Mouse (Mus musculus): ENCODE results near the gene Prm3.

Gene Prm3

GRCm38 (mm10) chr16:10788866-10789265, 1.8 kb downstream of the Prm3 start:
- no peak for DNase-seq

GRCm38 (mm10) chr16:10788271-10788670, 2.4 kb downstream of the Prm3 start, which contains the start of gene Tnp2:
Tnp2 (minus strand) TSS chr16:10788660.
- no peak for DNase-seq

GRCm38 (mm10) chr16:10787548-10788058, 3.1 kb downstream of the Prm3 start:
- DNase-seq, result no peak

GRCm38 (mm10) chr16:10786782-10787547, 3.7 kb downstream of the Prm3 start:
- no peak for DNase-seq

- peak; percentile 79 for DNase-seq
Observed at GRCm38 (mm10) chr16:10786288-10786687, 4.4 kb downstream of the Prm3 start.

GRCm38 (mm10) chr16:10785371-10786231, 5.1 kb downstream of the Prm3 start, which contains the start of gene Socs1:
Socs1 (minus strand) TSS chr16:10785536.
- DNase-seq, result peak; percentile 64

- peak; percentile 85 for DNase-seq
Observed at GRCm38 (mm10) chr16:10784793-10785370, 5.8 kb downstream of the Prm3 start.

GRCm38 (mm10) chr16:10783883-10784792, 6.6 kb downstream of the Prm3 start:
- peak; percentile 30 for DNase-seq

- no peak for DNase-seq
Observed at GRCm38 (mm10) chr16:10783451-10783850, 7.3 kb downstream of the Prm3 start.

GRCm38 (mm10) chr16:10783152-10783434, 7.6 kb downstream of the Prm3 start:
- DNase-seq, result no peak

- DNase-seq, result no peak
Observed at GRCm38 (mm10) chr16:10782377-10783151, 8.2 kb downstream of the Prm3 start.

- no peak for DNase-seq
Observed at GRCm38 (mm10) chr16:10781862-10782371, 8.8 kb downstream of the Prm3 start.

GRCm38 (mm10) chr16:10780631-10781120, 10.0 kb downstream of the Prm3 start:
- DNase-seq, result no peak

GRCm38 (mm10) chr16:10777579-10778160, 13.0 kb downstream of the Prm3 start:
- no peak for DNase-seq

- no peak for DNase-seq
Observed at GRCm38 (mm10) chr16:10776322-10776721, 14.4 kb downstream of the Prm3 start.

- no peak for DNase-seq
Observed at GRCm38 (mm10) chr16:10774726-10775125, 16.0 kb downstream of the Prm3 start.

- DNase-seq, result no peak
Observed at GRCm38 (mm10) chr16:10773543-10773942, 17.2 kb downstream of the Prm3 start.

GRCm38 (mm10) chr16:10771769-10772510, 18.8 kb downstream of the Prm3 start:
- DNase-seq, result no peak

- no peak for DNase-seq
Observed at GRCm38 (mm10) chr16:10770531-10771325, 20.0 kb downstream of the Prm3 start.
